Mouse (Mus musculus) stomach, embryonic 15.5 days (tissue): ENCODE data around the gene Irx1. TPM values are rescaled to one million over a fixed set of nuclear protein-coding genes. Genes with fewer than 3 reads are reported as not detected.

Source experiments
- ATAC-seq: fragments of 200-750 bp; cut with Nextera tagmentation; 2 replicates; pipeline ENCODE4 v1.8.0; 2017; ENCODE audit warnings: low read depth, moderate number of reproducible peaks, moderate TSS enrichment; ENCODE audit not compliant: insufficient read depth, low FRiP score
- H3K27ac ChIP-seq: fragments of 300-500 bp; sonication (generic); 2 replicates; pipeline ENCODE4 v1.5.1; 2015; ENCODE audit warnings: mild to moderate bottlenecking, inconsistent platforms
- H3K27me3 ChIP-seq: fragments of 300-500 bp; sonication (generic); replicated peaks from 2 replicates; pipeline ENCODE4 v1.6.1; 2015; ENCODE audit warnings: inconsistent platforms
- H3K36me3 ChIP-seq: fragments of 300-500 bp; sonication (generic); 2 replicates; pipeline ENCODE4 v1.6.1; 2015; ENCODE audit warnings: inconsistent platforms
- H3K4me1 ChIP-seq: fragments of 300-500 bp; sonication (generic); 2 replicates; pipeline ENCODE4 v1.6.1; 2015; ENCODE audit warnings: inconsistent platforms
- H3K4me2 ChIP-seq: fragments of 300-500 bp; sonication (generic); 2 replicates; pipeline ENCODE4 v1.6.1; 2015; ENCODE audit warnings: mild to moderate bottlenecking, inconsistent platforms
- H3K4me3 ChIP-seq: fragments of 300-500 bp; sonication (generic); replicated peaks from 2 replicates; pipeline ENCODE4 v1.5.1; 2015; ENCODE audit warnings: inconsistent platforms
- H3K9ac ChIP-seq: fragments of 300-500 bp; sonication (generic); 2 replicates; pipeline ENCODE4 v1.6.1; 2015; ENCODE audit warnings: inconsistent platforms
- H3K9me3 ChIP-seq: fragments of 300-500 bp; sonication (generic); 2 replicates; pipeline ENCODE4 v1.6.1; 2016; ENCODE audit warnings: inconsistent platforms
- WGBS: fragments of 180-500 bp; shearing (Covaris S2); methylation state at CpG from one replicate; pipeline ENCODE4 v1.1.7; 2015; 5-methylcytosine and 5-hydroxymethylcytosine counted together
- polyA plus RNA-seq: library from polyadenylated mRNA; unstranded; fragments of >200 nt; fragmentation: Nextera tagmentation; extraction: Ambion mirVana; gene quantifications from 2 replicates; pipeline ENCODE4 v1.2.1, GENCODE M21; 2015

The Irx1 gene
- 0.26 and 0.41 TPM in 2 replicates for polyA plus RNA-seq

DNA sequence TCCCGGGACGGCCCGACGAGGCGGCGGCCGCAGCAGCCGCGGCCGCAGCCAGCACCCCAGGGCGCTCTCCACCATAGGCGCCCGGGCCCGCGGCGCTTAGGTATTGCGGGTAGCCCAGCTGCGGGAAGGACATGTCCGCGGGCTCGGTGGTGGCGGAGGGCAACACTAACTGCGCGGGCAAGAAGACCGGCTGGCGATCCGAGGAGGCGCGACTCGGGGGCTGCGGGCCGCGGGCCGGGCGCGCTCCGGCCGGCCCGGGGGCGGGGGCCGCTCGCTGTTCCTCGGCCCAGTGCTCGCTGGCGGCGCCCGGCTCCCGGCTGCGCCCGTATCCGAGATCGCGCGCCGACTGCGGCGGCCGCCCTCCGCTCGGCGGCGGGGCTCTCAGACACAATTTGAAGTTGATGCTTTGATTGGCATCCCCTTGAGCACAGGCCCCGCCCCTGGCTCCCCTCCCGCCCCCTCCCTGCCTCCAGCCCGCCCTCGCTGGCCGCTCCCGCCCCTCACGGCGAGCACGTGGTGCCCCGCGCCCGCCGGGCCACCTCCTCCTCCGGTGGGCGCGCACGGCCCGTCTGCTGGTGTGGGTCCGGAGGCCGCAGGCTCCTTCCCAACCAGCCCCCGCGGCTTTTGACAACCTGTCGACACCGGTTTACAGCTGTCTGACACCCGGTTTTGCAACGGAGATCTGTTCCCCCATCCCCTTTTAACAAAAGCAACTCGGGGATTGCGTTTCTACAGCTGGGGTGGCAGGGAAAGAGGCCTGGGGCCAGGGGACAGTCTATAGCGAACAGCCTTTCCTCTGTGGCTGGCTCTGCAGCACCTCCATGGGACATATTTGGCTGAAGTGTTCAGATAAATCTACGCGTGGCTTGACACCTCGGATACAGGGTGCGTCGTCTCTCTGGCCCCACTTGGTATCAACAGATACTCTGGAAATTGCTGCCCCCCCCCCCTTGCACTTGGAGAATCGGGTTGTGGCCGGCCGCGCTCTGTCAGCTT is at the start of gene Irx1:
Irx1 (minus strand) TSS at position 368 of the 996 bp plus-strand sequence.
- no peaks in the 10 kb centered on the region for H3K36me3 ChIP-seq
- H3K9me3 ChIP-seq, result no peaks in the 10 kb centered on the region
- H3K4me3 ChIP-seq, result peak within 1 kb of the TSS; percentile 41
- no peak within 1 kb of the TSS for H3K27ac ChIP-seq
- WGBS, result under 1% methylated on average over 79 of the region's 100 CpGs
- no peak for ATAC-seq
- no peak within 1 kb of the TSS for H3K9ac ChIP-seq
- H3K27me3 ChIP-seq, result peaks cover 90% of the 10 kb centered on the region
- peaks cover 25% of the 10 kb centered on the region for H3K4me1 ChIP-seq
- H3K4me2 ChIP-seq, result peak within 1 kb of the TSS; percentile 82

DNA sequence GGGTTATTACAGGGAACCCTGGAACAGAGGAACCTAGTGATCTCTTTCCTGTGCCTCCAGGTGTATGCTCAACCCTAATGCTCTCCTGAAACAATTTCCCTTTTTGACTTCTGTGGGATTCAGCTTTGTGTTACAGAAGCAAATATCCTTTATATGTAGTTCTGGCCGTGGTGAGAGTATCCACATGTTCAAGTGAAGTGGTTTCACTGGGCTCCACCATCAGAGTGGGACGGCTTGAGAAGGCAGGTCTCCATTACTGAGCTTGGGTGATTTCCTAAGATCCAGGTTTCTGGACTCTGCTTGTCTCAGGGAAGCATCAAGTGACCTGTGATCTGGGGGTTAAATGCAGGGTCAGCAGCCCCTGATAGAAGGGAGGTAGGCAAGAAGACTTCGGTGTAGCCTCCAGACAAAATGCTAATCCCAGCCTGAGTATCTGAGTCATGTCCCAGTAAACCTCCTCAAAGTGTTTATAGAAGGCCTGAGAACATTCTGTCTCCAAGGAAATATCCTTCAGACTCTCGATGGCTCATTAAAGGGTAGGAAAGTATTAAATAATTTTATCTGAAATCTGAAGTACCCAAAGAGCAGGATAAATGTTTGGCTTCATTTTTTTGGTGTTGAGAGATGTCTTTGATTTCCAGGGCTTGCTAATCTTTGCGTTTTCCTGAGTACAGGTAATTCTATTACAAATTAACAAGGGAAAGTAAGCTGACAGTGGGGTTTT is 16.6 kb upstream of the Irx1 start:
- H3K27me3 ChIP-seq, result no peaks in the 10 kb centered on the region

DNA sequence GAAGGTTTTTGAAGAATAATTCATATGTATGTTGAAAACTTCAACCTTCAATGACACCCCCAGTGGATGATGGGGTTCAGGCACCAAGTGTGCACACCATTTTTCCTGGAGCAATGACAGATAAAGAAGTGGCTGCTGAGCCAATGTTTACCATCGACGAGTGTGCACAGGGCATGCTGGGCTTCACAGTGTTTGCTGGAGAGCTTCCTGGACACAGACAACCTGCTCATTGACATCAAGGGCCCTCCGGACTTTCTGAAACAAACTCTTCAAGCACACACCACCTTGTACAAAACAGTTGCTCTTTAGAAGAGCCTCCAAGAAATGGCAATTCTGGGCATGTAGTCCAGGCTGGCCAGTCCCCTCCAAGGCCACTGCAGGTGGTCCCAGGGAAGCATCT is 12.2 kb upstream of the Irx1 start:
- ATAC-seq, result no peak
- Histone ChIP-seq H3K27ac (no peak overlapping the region), H3K4me3 (no peak overlapping the region), H3K27me3 (no peaks in the 10 kb centered on the region), H3K9ac (no peak overlapping the region), H3K4me1 (no peaks in the 10 kb centered on the region), H3K9me3 (no peaks in the 10 kb centered on the region), H3K36me3 (no peaks in the 10 kb centered on the region), H3K4me2 (no peak overlapping the region)
- 61% methylated on average over 3 of the region's 3 CpGs for WGBS

More for the DNA sequence above, 16.6 kb upstream of the Irx1 start:
- no peak for ATAC-seq
- H3K9ac ChIP-seq, result no peak overlapping the region
- no peak overlapping the region for H3K4me2 ChIP-seq
- no peaks in the 10 kb centered on the region for H3K4me1 ChIP-seq
- WGBS, result 55% methylated on average over 5 of the region's 5 CpGs
- no peaks in the 10 kb centered on the region for H3K36me3 ChIP-seq
- no peak overlapping the region for H3K27ac ChIP-seq
- H3K4me3 ChIP-seq, result no peak overlapping the region
- no peaks in the 10 kb centered on the region for H3K9me3 ChIP-seq

DNA sequence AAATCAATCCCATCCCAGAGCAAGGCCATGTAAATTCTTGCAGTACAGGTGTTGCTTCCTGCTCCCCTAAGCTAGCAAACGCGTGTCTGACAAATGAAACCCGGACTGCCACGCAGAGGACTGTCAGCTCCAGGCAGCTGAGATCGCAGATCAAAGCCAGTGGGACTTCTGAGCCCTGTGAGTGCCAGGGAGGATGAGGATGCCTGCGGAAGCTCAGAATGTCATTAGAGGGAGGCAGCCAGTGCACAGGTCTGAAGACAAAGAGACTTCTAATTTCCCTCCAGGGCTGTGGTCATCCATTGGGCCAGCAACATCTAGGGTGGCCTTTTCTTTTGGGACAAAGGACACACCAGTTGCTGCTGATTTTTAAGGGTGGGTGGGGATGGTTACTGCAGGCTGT is 4.8 kb upstream of the Irx1 start:
- H3K27ac ChIP-seq, result no peak overlapping the region
- peaks cover 9% of the 10 kb centered on the region for H3K4me1 ChIP-seq
- H3K4me2 ChIP-seq, result no peak overlapping the region
- no peaks in the 10 kb centered on the region for H3K9me3 ChIP-seq
- no peak overlapping the region for H3K4me3 ChIP-seq
- H3K9ac ChIP-seq, result no peak overlapping the region
- peaks cover 74% of the 10 kb centered on the region for H3K27me3 ChIP-seq
- ATAC-seq, result no peak
- H3K36me3 ChIP-seq, result no peaks in the 10 kb centered on the region
- under 1% methylated on average over 6 of the region's 6 CpGs for WGBS

DNA sequence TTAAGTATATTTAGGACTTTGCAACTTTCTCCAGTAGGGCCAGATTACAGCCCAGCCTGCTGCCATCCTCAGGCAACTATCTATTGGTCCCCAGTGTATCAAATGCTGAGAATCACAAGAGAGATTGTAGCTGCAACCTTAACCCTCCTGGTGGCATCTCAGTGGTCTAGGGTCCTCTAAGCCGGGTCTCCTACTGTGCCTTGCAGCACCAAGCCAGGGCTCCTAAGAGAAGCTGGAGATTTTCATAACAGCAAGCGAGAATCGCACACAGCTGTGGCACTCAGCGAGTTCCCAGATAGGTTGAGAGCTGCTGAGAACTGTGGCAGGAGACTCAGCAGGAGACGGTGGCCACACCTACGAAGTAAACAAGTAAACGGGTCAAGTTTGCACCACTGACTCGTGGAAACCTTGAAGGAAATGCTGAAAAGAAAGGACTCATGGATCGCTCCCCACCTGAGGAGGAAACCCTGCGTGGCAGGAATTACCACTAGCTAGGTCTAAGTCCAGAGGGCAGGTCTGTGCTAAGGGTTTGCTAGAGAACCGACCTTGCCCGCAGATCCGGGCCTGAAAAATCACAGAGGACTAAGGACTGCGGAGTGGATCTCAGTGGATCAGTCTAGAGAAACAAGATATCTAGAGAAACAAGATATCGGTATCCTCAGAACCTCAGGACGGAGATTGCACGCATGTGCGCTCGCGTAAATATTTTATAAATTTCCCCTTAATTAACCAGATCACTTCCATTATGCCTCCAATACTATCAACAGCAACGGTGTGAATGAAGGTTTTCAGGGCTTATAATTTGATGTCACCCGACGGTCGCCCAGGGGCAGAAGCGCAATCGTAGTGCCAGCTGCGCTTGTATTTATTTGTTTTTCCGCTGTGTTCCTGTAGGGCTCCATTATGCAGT is 4.1 kb upstream of the Irx1 start:
- Histone ChIP-seq H3K27ac (no peak overlapping the region), H3K27me3 (peaks cover 81% of the 10 kb centered on the region), H3K4me2 (no peak overlapping the region), H3K36me3 (no peaks in the 10 kb centered on the region), H3K9me3 (no peaks in the 10 kb centered on the region), H3K9ac (no peak overlapping the region), H3K4me1 (peaks cover 16% of the 10 kb centered on the region), H3K4me3 (no peak overlapping the region)
- no peak for ATAC-seq
- 3% methylated on average over 28 of the region's 28 CpGs for WGBS

DNA sequence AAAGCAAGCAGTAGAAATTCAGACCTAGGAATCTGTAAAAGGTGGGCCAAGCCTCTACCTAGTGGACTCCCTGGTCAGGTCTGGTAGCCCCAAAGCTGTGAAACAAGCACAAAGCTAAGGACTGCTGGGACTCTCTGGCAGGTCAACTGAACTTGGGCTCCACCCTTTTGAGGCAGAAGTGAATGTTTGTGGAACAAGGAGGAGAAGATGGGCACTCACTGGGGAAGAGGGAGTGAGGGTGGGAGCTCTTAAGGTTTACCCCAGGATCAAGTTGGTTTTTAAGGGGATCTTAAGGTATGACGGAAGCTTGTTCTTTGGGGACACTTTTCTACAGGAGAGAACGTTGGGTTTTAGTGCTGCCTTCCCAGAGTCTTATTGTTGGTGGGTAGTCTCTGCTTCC is 3.1 kb upstream of the Irx1 start:
- Histone ChIP-seq H3K36me3 (no peaks in the 10 kb centered on the region), H3K9ac (no peak overlapping the region), H3K9me3 (no peaks in the 10 kb centered on the region), H3K27ac (no peak overlapping the region), H3K4me1 (peaks cover 16% of the 10 kb centered on the region), H3K27me3 (peaks cover 82% of the 10 kb centered on the region), H3K4me3 (no peak overlapping the region), H3K4me2 (no peak overlapping the region)
- ATAC-seq, result no peak
- WGBS, result 25% methylated on average over 2 of the region's 2 CpGs

DNA sequence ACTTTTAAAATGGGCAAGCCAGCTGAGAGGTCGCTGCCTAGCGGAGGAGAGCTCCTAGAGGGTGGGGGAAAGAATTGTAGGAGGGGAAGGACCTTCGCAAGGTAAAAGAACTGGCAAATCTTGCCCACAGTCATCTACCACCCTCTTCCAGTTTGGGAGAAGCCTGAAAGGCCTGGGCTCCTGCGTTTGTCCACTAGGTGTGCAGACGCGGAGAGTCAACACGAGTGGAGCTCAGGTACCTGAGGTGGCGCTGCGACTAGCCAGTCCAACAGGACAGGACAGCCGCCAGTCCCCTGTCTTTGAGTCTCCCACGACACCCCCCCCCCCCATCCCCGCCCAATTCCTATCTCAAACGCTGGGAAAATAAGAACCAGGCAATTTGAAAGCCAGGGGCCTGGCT is 843 bp upstream of the Irx1 start:
- no peak overlapping the region for H3K9ac ChIP-seq
- 6% methylated on average over 13 of the region's 13 CpGs for WGBS
- H3K36me3 ChIP-seq, result no peaks in the 10 kb centered on the region
- peaks cover 21% of the 10 kb centered on the region for H3K4me1 ChIP-seq
- H3K4me2 ChIP-seq, result peak overlapping the region; percentile 82; the same call in 1 of the 2 replicates
- no peak overlapping the region for H3K27ac ChIP-seq
- no peak overlapping the region; the same call in 1 of the 2 replicates for H3K4me3 ChIP-seq
- no peak for ATAC-seq
- peaks cover 90% of the 10 kb centered on the region for H3K27me3 ChIP-seq
- no peaks in the 10 kb centered on the region for H3K9me3 ChIP-seq

DNA sequence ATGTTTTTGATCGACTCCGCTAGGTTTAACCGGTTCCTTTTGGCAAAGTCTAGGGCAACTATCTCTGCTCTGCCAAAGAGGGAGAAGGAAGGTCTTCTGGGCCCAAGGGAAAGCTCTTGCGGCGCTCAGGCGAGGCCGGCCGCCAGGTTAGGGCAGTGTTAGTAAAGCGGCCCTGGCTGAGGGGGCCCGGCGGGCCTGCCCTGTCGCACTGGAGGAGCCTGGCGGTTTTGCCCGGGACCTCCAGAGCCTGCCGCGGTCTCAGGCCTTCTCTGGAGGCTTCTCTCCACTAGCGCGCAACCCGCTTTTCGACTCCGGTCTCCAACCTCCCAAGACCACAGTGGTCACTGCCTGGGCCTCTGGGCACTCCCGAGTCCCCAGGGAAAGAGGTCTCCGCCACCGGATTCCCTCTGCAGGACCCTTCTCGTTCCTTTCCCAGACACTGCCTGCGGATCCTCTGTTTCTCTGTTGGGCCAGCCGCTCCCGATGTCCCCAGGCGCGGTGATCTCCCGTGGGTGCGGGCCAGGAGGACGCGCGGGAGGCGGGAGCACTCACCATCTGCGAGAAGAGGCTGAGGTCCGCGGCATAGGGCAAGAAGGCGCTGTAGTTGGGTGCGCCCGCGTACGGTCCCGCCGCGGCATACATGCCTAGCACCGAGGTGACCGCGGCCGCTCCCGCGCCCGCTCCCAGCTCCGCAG is 715 bp downstream of the Irx1 start:
- Histone ChIP-seq H3K9ac (no peak overlapping the region), H3K9me3 (no peaks in the 10 kb centered on the region), H3K36me3 (no peaks in the 10 kb centered on the region), H3K4me3 (peak overlapping the region; percentile 41), H3K4me1 (peaks cover 27% of the 10 kb centered on the region), H3K4me2 (peak overlapping the region; percentile 82), H3K27me3 (peaks cover 90% of the 10 kb centered on the region), H3K27ac (no peak overlapping the region)
- ATAC-seq, result no peak
- WGBS, result 2% methylated on average over 51 of the region's 55 CpGs

DNA sequence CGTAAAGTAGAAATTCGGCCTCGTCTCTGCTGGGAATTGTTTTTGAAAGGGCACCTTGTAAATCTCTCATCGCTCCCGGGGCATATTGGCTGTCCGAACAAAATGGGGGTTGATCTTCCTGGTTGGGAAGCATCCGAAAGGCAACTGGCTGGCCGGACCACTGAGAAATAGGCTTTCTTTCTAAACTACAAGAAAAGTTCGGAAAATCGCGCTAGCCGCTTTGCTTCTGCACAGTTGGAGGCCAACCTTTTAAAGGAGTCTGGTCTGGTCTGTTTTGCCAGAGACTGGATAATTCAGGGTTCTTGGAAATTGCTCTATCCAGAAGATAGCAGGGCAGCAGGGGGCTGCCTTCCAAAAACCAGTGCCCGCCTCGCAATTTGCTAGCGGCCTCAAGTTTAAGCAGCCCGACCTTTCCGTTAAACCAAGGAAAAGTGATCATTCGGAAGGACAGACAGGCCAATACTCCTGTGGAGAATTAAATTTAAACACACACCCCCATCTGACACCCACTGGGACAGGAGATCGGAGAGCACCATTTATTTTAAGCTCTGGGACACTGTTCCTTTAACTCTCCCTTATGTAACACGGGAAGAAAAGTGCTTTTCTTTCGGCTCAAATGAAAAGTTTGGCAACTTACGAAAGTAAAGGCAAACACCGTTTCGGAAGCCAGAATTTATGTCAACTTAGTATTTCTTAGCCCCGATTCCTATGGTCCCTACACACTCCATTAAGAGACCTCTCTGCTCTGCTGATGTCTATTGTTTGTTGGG is 1.4 kb downstream of the Irx1 start:
- WGBS, result 4% methylated on average over 25 of the region's 25 CpGs
- Histone ChIP-seq H3K36me3 (no peaks in the 10 kb centered on the region), H3K4me3 (peak overlapping the region; percentile 41), H3K27ac (no peak overlapping the region), H3K9me3 (no peaks in the 10 kb centered on the region), H3K4me1 (peaks cover 27% of the 10 kb centered on the region), H3K27me3 (peaks cover 89% of the 10 kb centered on the region), H3K9ac (no peak overlapping the region), H3K4me2 (no peak overlapping the region)
- no peak for ATAC-seq

DNA sequence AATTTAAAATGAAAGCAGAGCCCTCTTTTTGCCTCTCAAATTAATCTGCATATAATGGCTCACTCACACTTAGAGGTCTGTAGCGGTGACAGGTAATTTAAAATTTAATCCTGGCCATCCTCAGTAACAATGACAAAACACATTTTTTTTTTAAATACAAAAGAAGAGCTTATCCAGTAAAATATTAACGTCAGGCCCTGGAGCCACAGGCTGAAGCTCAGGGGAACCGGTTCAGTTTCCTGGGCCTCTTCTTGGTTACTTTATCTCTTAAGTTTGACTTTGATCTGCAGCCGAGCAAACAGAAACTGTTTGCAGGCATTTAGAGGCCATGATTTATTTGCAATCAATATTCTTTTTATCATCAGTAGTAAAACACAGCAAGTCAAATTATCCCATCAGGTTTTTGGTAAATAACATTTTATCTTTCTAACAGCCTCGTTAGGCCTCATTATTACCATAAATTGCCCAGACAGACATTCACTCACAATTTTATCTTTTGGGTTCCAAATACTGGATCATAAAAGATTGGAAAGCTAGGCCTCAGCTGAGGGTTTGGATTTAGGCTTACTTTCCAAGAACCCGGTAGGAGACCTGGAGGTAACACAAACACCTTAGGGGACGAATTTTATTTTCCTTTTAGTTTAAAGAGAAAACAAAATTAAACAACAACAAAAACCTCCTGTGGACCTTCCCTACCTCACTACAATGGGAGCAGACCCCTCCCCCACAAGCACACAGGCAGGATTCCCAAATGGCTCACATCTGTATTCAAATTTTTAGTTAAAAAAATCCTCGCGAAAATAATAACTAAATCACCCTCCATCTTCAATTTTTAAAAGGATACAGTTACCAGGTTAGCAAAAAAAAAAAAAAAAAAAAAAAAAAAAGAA is 2.4 kb downstream of the Irx1 start:
- Histone ChIP-seq H3K4me2 (no peak overlapping the region), H3K4me3 (no peak overlapping the region), H3K9ac (no peak overlapping the region), H3K27ac (no peak overlapping the region), H3K27me3 (peaks cover 89% of the 10 kb centered on the region), H3K9me3 (no peaks in the 10 kb centered on the region), H3K4me1 (peaks cover 27% of the 10 kb centered on the region), H3K36me3 (no peaks in the 10 kb centered on the region)
- ATAC-seq, result no peak
- 11% methylated on average over 9 of the region's 9 CpGs for WGBS
